Mouse (Mus musculus): ENCODE data around the gene Caps2. TPM values are rescaled to one million over a fixed set of nuclear protein-coding genes. Genes with fewer than 3 reads are reported as not detected.
"Not testable (repeated sequence)": the region's sequence is repeated elsewhere in the genome, so short reads cannot be mapped to it uniquely, and the experiment has no call there.

Caps2 gene
- polyA plus RNA-seq, 1 experiment: 0.37 TPM

DNA sequence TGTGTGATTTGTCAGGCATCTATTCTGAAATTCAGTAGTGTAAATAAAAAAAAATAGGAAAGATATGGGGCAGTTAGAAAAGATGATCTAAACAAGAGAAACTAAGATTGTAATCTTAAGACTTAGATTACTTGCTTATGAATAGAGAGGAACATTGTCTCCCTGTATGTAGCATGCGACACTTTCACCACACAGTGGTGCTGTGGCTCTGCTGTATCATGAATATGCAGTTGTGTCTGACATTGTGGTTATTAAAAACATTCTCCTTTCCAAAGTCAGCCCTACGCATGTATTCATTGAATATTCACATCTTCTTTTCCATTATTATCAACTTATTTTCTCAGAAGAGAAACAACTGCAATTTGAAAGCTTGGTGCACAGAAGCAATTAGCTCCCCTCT lies 40.0 kb downstream of the Caps2 start:
- H3K4me3 ChIP-seq (replicated peaks; ENCODE audit: extremely low read depth, low read depth, low read length): no peak overlapping the region
- no peaks in the 10 kb centered on the region for H3K4me1 ChIP-seq (ENCODE audit: control insufficient read depth, insufficient read depth, low read length)
- WGBS: 52% methylated on average over 2 of the region's 2 CpGs
- TF ChIP-seq CTCF (IDR thresholded peaks at IDR 0.05; ENCODE audit: insufficient read depth, low read length): 0 out of 2 replicates have a peak, but pooled peaks have one; percentile 8
- TF ChIP-seq POLR2A (IDR thresholded peaks at IDR 0.05; ENCODE audit: borderline replicate concordance, extremely low read depth, low read depth, low read length): no peak
- DNase-seq: no peak

GRCm38 (mm10) chr10:112227073-112227472 lies 63.7 kb downstream of the Caps2 start:
- DNase-seq: no peak
- no peak for TF ChIP-seq POLR2A (IDR thresholded peaks at IDR 0.05; ENCODE audit: borderline replicate concordance, extremely low read depth, low read depth, low read length)
- TF ChIP-seq CTCF (IDR thresholded peaks at IDR 0.05; ENCODE audit: insufficient read depth, low read length): no peak
- Histone ChIP-seq H3K4me1 (ENCODE audit: control insufficient read depth, insufficient read depth, low read length) (no peaks in the 10 kb centered on the region), H3K4me3 (replicated peaks; ENCODE audit: extremely low read depth, low read depth, low read length) (no peak overlapping the region)
- WGBS: 41% methylated on average over 1 of the region's 1 CpGs

- WGBS: 49% methylated on average over 6 of the region's 6 CpGs
These were observed 65.8 kb downstream of the Caps2 start for GRCm38 (mm10) chr10:112229091-112229843.

DNA sequence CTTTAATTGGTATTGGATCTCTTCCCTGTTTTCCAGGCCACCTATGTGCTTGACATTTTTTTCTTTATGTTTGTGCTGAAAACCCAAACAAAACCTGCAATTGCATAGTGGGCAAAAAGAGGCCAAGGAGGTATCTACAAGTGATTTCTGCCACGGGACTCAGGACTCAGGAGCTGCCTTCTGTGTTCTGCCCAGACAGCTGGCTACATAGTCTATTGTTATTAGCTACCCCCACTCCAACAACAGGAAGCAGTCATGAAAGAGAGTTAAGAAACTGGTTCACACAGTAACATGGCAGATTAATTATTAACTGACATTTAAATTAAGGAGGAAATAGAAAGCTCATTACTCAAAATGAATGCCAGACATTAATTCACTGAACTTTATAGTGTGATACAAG lies 69.3 kb downstream of the Caps2 start:
- not testable (repeated sequence) for H3K4me1 ChIP-seq (ENCODE audit: control insufficient read depth, insufficient read depth, low read length); DNase-seq; H3K4me3 ChIP-seq (replicated peaks; ENCODE audit: extremely low read depth, low read depth, low read length)
- WGBS: 5% methylated on average over 1 of the region's 1 CpGs

More at GRCm38 (mm10) chr10:112229091-112229843, 65.8 kb downstream of the Caps2 start:
- not testable (repeated sequence) for H3K4me1 ChIP-seq (ENCODE audit: control insufficient read depth, insufficient read depth, low read length); DNase-seq; H3K4me3 ChIP-seq (replicated peaks; ENCODE audit: extremely low read depth, low read depth, low read length)

DNA sequence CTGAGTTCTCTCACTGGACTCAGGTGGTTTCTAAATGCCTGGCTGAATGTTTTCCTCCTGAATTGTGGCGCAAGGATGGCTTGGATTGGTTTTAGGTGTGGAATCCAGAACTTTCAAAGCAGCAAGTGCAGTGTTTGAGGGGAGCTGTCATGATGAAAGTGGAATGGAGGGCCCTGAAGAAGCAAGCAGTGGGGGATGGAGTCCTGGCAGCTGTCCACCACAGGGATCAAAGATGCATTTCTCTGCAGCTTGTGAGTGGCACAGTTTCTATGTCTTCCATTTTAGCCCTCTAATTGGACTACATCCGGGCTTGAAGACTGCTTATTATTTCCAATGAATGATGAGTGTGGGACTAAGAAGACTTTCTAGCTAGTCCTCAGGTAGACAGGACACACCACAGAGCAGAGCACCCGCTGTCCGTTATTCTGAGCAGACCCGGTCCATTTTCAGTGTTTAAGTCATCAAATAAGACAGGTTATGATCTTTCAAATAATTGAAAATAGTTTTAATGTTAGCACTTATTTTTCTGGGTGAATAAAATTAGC lies 72.0 kb downstream of the Caps2 start:
- H3K4me3 ChIP-seq (replicated peaks; ENCODE audit: extremely low read depth, low read depth, low read length); H3K4me1 ChIP-seq (ENCODE audit: control insufficient read depth, insufficient read depth, low read length); DNase-seq: not testable (repeated sequence)
- WGBS: 81% methylated on average over 5 of the region's 5 CpGs

DNA sequence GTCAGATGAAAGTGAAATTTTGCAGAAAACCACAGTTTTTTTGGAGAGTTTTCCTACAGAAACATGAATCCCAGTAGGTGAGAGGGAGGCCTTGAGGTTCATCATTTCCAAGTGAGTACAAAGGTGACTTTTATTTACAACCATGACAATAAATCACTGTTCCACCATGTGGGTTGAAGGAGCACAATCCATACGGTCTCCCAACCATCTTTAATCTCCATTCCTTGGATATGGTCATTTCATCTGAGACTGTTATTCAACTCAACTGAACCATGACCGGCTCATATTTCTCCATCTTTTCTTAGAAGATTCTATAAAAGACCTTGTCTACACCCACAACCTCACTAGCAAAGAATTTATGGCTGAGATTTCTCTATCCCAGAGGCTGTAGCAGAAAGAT lies 84.9 kb downstream of the Caps2 start:
- no peak for TF ChIP-seq POLR2A (IDR thresholded peaks at IDR 0.05; ENCODE audit: borderline replicate concordance, extremely low read depth, low read depth, low read length)
- no peak for TF ChIP-seq CTCF (IDR thresholded peaks at IDR 0.05; ENCODE audit: insufficient read depth, low read length)
- Histone ChIP-seq H3K4me1 (ENCODE audit: control insufficient read depth, insufficient read depth, low read length) (no peaks in the 10 kb centered on the region), H3K4me3 (replicated peaks; ENCODE audit: extremely low read depth, low read depth, low read length) (no peak overlapping the region)
- 82% methylated on average over 2 of the region's 2 CpGs for WGBS
- no peak for DNase-seq

DNA sequence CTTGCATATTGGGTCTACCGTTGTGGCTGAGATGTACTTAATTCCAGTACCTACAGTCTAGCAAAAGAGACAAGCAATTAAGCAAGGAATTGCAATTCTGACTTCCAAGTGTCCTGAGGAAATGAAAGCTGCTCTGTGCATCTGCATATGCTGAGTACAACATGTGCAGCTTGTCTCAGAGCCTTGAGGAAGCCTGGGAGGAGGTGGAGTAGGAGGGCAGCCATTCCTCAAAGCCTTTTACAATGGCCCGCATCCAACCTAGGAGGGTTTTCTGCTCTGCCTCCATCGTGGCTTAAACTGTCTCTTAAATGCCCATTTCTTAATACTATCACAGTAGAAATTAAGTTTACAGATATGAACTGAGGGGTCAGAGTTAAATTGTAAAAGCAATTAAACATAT lies 100.0 kb downstream of the Caps2 start:
- DNase-seq: no peak
- Histone ChIP-seq H3K4me3 (replicated peaks; ENCODE audit: extremely low read depth, low read depth, low read length) (no peak overlapping the region), H3K4me1 (ENCODE audit: control insufficient read depth, insufficient read depth, low read length) (no peaks in the 10 kb centered on the region)
- no peak for TF ChIP-seq CTCF (IDR thresholded peaks at IDR 0.05; ENCODE audit: insufficient read depth, low read length)
- TF ChIP-seq POLR2A (IDR thresholded peaks at IDR 0.05; ENCODE audit: borderline replicate concordance, extremely low read depth, low read depth, low read length): no peak
- WGBS: 74% methylated on average over 3 of the region's 3 CpGs

Other genes starting within 250 kb of the Caps2 start
- gene Krr1, start 191.0 kb upstream of the Caps2 start, polyA plus RNA-seq (2012; rRNA removed): 4.9 and 6.3 TPM in 2 replicates
- 10.6 and 16.1 TPM in 2 replicates for gene Glipr1, start 161.0 kb upstream of the Caps2 start, polyA plus RNA-seq (2012; rRNA removed)
- gene Glipr1l1, start 103.4 kb upstream of the Caps2 start, polyA plus RNA-seq (2012; rRNA removed): not detected in 2 replicates
- gene Glipr1l2, start 80.3 kb upstream of the Caps2 start, polyA plus RNA-seq (2012; rRNA removed): not detected in 2 replicates
- gene Glipr1l3, start 3.3 kb upstream of the Caps2 start, polyA plus RNA-seq (2012; rRNA removed): not detected in 2 replicates
- gene Kcnc2, start 107.5 kb downstream of the Caps2 start, polyA plus RNA-seq (2012; rRNA removed): 0.14 and 0.31 TPM in 2 replicates